In the genomic region with DNA sequence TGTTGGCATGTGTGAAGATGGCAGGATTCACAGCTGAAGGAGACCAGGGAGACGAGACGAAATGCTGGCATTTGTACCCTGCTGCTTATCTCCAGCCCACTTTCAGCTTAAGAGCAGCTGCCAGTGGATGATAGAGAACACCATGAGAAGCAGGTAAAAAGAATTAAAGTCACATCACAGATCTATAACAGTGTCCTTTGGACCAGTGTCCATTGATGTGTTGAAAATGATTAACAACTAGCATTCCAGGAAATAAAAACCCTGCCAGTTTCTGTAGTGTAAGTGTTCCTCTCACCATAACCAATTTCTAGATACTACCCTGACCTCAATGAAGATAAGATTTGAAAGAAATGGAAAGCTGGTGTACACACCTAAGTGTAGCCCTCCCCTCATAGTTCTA, we compare ENCODE assay signal across 25 mouse cellular contexts.
"Had no signal": no experiment of that assay in that cellular context is flagged by ENCODE, and none has a peak within 500 bp of the region (broad histone marks: within the 10 kb centered on the region; RNA-seq: fewer than 3 reads in every experiment).

No protein-coding gene starts in this region.

- H3K36me3 ChIP-seq: heart, embryonic 10.5 days; heart, embryonic 12.5 days; hindbrain, embryonic 10.5 days; hindbrain, embryonic 12.5 days; intestine, embryonic 15.5 days; limb, embryonic 10.5 days; limb, embryonic 12.5 days had no signal

- H3K4me3 ChIP-seq: gastrocnemius, adult 2 months; heart, embryonic 10.5 days; heart, embryonic 12.5 days; hindbrain, embryonic 10.5 days; hindbrain, embryonic 12.5 days; intestine, embryonic 15.5 days; layer of hippocampus, adult 2 months; left cerebral cortex, adult 2 months; limb, embryonic 10.5 days; limb, embryonic 12.5 days had no signal

- H3K4me1 ChIP-seq: heart, embryonic 10.5 days; heart, embryonic 12.5 days; hindbrain, embryonic 10.5 days; hindbrain, embryonic 12.5 days; intestine, embryonic 15.5 days; limb, embryonic 10.5 days; limb, embryonic 12.5 days had no signal

- H3K27me3 ChIP-seq: heart, embryonic 12.5 days; hindbrain, embryonic 12.5 days; intestine, embryonic 15.5 days; limb, embryonic 12.5 days had no signal

- DNase-seq: gastrocnemius, adult 2 months; gastrocnemius, postnatal 10 days; gastrocnemius, postnatal 25 days; heart, adult 18-20 months; heart, postnatal 10 days; heart, postnatal 4 days; kidney, adult 18-20 months; kidney, postnatal 10 days; kidney, postnatal 25 days; kidney, postnatal 4 days; liver had no signal

- H3K9me3 ChIP-seq: heart, embryonic 10.5 days; heart, embryonic 12.5 days; hindbrain, embryonic 10.5 days; hindbrain, embryonic 12.5 days; intestine, embryonic 15.5 days; limb, embryonic 10.5 days; limb, embryonic 12.5 days had no signal

- H3K4me2 ChIP-seq: heart, embryonic 12.5 days; hindbrain, embryonic 12.5 days; hindbrain, embryonic 14.5 days; intestine, embryonic 15.5 days; limb, embryonic 12.5 days had no signal

- H3K27ac ChIP-seq: gastrocnemius, adult 2 months; heart, embryonic 10.5 days; hindbrain, embryonic 10.5 days; hindbrain, embryonic 12.5 days; hindbrain, embryonic 14.5 days; intestine, embryonic 15.5 days; layer of hippocampus, adult 2 months; left cerebral cortex, adult 2 months; limb, embryonic 10.5 days; limb, embryonic 12.5 days; liver, embryonic 14.5 days had no signal

- H3K9ac ChIP-seq: heart, embryonic 12.5 days; hindbrain, embryonic 12.5 days; hindbrain, embryonic 14.5 days; intestine, embryonic 15.5 days; limb, embryonic 12.5 days; liver, embryonic 14.5 days had no signal

- ATAC-seq: hindbrain, embryonic 16.5 days; inflammation-experienced regulatory T-cells, adult 6 months; intestine, embryonic 15.5 days; intestine, postnatal 0 days had no signal
